Mouse (Mus musculus): ENCODE measurements at regions not wholly inside any gene's neighbourhood (a gene's known extent, or its start where the extent isn't known, plus 50 kb on each side); places are given as distances from the start of the nearest gene placed in this dataset.

- Histone ChIP-seq H3K4me3 (replicated peaks; ENCODE audit: extremely low read depth, low read depth, low read length) (no peak overlapping the region), H3K4me1 (ENCODE audit: control insufficient read depth, insufficient read depth, low read length) (peaks cover 3% of the 10 kb centered on the region; the same call in 1 of the 2 replicates)
- 39% methylated on average over 7 of the region's 7 CpGs for WGBS
- TF ChIP-seq CTCF (IDR thresholded peaks at IDR 0.05; ENCODE audit: insufficient read depth, low read length) (no peak), POLR2A (IDR thresholded peaks at IDR 0.05; ENCODE audit: borderline replicate concordance, extremely low read depth, low read depth, low read length) (no peak)
- DNase-seq = peak; percentile 5
These were observed 301.0 kb upstream of the Nr2f1 start for GRCm38 (mm10) chr13:78500551-78500950.

GRCm38 (mm10) chr13:78483760-78484357, 284.3 kb upstream of the Nr2f1 start:
- WGBS = 32% methylated on average over 2 of the region's 2 CpGs
- DNase-seq = no peak
- Histone ChIP-seq H3K4me1 (ENCODE audit: control insufficient read depth, insufficient read depth, low read length) (no peaks in the 10 kb centered on the region), H3K4me3 (replicated peaks; ENCODE audit: extremely low read depth, low read depth, low read length) (no peak overlapping the region)
- no peak for TF ChIP-seq POLR2A (IDR thresholded peaks at IDR 0.05; ENCODE audit: borderline replicate concordance, extremely low read depth, low read depth, low read length)
- no peak for TF ChIP-seq CTCF (IDR thresholded peaks at IDR 0.05; ENCODE audit: insufficient read depth, low read length)

- WGBS = 17% methylated on average over 9 of the region's 9 CpGs
- peak; percentile 49 for DNase-seq
These were observed 283.6 kb upstream of the Nr2f1 start for GRCm38 (mm10) chr13:78482929-78483759.

GRCm38 (mm10) chr13:78451333-78452070, 251.9 kb upstream of the Nr2f1 start:
- TF ChIP-seq POLR2A (IDR thresholded peaks at IDR 0.05; ENCODE audit: borderline replicate concordance, extremely low read depth, low read depth, low read length) = no peak
- TF ChIP-seq CTCF (IDR thresholded peaks at IDR 0.05; ENCODE audit: insufficient read depth, low read length) = no peak
- no peak for DNase-seq
- H3K4me1 ChIP-seq (ENCODE audit: control insufficient read depth, insufficient read depth, low read length) = no peaks in the 10 kb centered on the region
- H3K4me3 ChIP-seq (replicated peaks; ENCODE audit: extremely low read depth, low read depth, low read length) = no peak overlapping the region
- WGBS = 82% methylated on average over 2 of the region's 2 CpGs

More at GRCm38 (mm10) chr13:78482929-78483759, 283.6 kb upstream of the Nr2f1 start:
- Histone ChIP-seq H3K4me3 (replicated peaks; ENCODE audit: extremely low read depth, low read depth, low read length) (no peak overlapping the region), H3K4me1 (ENCODE audit: control insufficient read depth, insufficient read depth, low read length) (no peaks in the 10 kb centered on the region)
- TF ChIP-seq POLR2A (IDR thresholded peaks at IDR 0.05; ENCODE audit: borderline replicate concordance, extremely low read depth, low read depth, low read length) (no peak), CTCF (IDR thresholded peaks at IDR 0.05; ENCODE audit: insufficient read depth, low read length) (no peak)

- no peak for DNase-seq
- TF ChIP-seq POLR2A (IDR thresholded peaks at IDR 0.05; ENCODE audit: borderline replicate concordance, extremely low read depth, low read depth, low read length) (no peak), CTCF (IDR thresholded peaks at IDR 0.05; ENCODE audit: insufficient read depth, low read length) (no peak)
- Histone ChIP-seq H3K4me3 (replicated peaks; ENCODE audit: extremely low read depth, low read depth, low read length) (no peak overlapping the region), H3K4me1 (ENCODE audit: control insufficient read depth, insufficient read depth, low read length) (no peaks in the 10 kb centered on the region)
- WGBS = 77% methylated on average over 5 of the region's 5 CpGs
These were observed 247.1 kb upstream of the Nr2f1 start for GRCm38 (mm10) chr13:78446726-78447031.

GRCm38 (mm10) chr13:78445891-78446725, 246.6 kb upstream of the Nr2f1 start:
- no peak for DNase-seq
- 78% methylated on average over 14 of the region's 14 CpGs for WGBS
- Histone ChIP-seq H3K4me1 (ENCODE audit: control insufficient read depth, insufficient read depth, low read length) (no peaks in the 10 kb centered on the region), H3K4me3 (replicated peaks; ENCODE audit: extremely low read depth, low read depth, low read length) (no peak overlapping the region)
- no peak for TF ChIP-seq POLR2A (IDR thresholded peaks at IDR 0.05; ENCODE audit: borderline replicate concordance, extremely low read depth, low read depth, low read length)
- TF ChIP-seq CTCF (IDR thresholded peaks at IDR 0.05; ENCODE audit: insufficient read depth, low read length) = no peak

- TF ChIP-seq POLR2A (IDR thresholded peaks at IDR 0.05; ENCODE audit: borderline replicate concordance, extremely low read depth, low read depth, low read length) (no peak), CTCF (IDR thresholded peaks at IDR 0.05; ENCODE audit: insufficient read depth, low read length) (no peak)
- DNase-seq = no peak
- 58% methylated on average over 8 of the region's 8 CpGs for WGBS
- Histone ChIP-seq H3K4me1 (ENCODE audit: control insufficient read depth, insufficient read depth, low read length) (no peaks in the 10 kb centered on the region), H3K4me3 (replicated peaks; ENCODE audit: extremely low read depth, low read depth, low read length) (no peak overlapping the region)
These were observed 245.3 kb upstream of the Nr2f1 start for GRCm38 (mm10) chr13:78444691-78445349.

GRCm38 (mm10) chr13:78428469-78428868, 228.9 kb upstream of the Nr2f1 start:
- 51% methylated on average over 4 of the region's 4 CpGs for WGBS
- TF ChIP-seq POLR2A (IDR thresholded peaks at IDR 0.05; ENCODE audit: borderline replicate concordance, extremely low read depth, low read depth, low read length) = no peak

More at GRCm38 (mm10) chr13:78428469-78428868, 228.9 kb upstream of the Nr2f1 start:
- no peak overlapping the region for H3K4me3 ChIP-seq (replicated peaks; ENCODE audit: extremely low read depth, low read depth, low read length)
- no peaks in the 10 kb centered on the region for H3K4me1 ChIP-seq (ENCODE audit: control insufficient read depth, insufficient read depth, low read length)
- no peak for DNase-seq

All from lung, adult 2 months (tissue).